Mouse (Mus musculus) ES-E14 (cell line): Measurements from ENCODE around the gene Slc7a11.

Experiments
- MAFK ChIP-seq: IDR thresholded peaks from 2 replicates; pipeline ENCODE4 v1.6.1; 2014; ENCODE audit warnings: mild to moderate bottlenecking, low read depth, low read length, inconsistent platforms; ENCODE audit not compliant: insufficient read depth
- ZC3H11A ChIP-seq: IDR thresholded peaks from 2 replicates; pipeline ENCODE4 v1.6.1; 2012; ENCODE audit warnings: low read depth, mild to moderate bottlenecking, inconsistent platforms, low read length, borderline replicate concordance
- ZNF384 ChIP-seq: IDR thresholded peaks from 2 replicates; pipeline ENCODE4 v1.6.1; 2012; ENCODE audit warnings: low read depth, low read length, inconsistent platforms

GRCm38 (mm10) chr3:50269680-50270079 is 173.7 kb downstream of the Slc7a11 start:
- TF ChIP-seq MAFK (no peak), ZC3H11A (no peak), ZNF384 (no peak)
